Mouse (Mus musculus) forebrain, postnatal 0 days (tissue): ENCODE measurements around the gene Sh3rf1. TPM values are rescaled to one million over a fixed set of nuclear protein-coding genes. Genes with fewer than 3 reads are reported as not detected.
"Not testable (repeated sequence)": the region's sequence is repeated elsewhere in the genome, so short reads cannot be mapped to it uniquely, and the experiment has no call there.

Source experiments
- ATAC-seq: fragments of 200-750 bp; cut with Nextera tagmentation; 2 replicates; pipeline ENCODE4 v1.8.0; 2017; ENCODE audit warnings: mild to moderate bottlenecking, moderate library complexity
- DNase-seq: peaks from one replicate; pipeline ENCODE4 v3.0.0-alpha.2; 2015
- H3K27ac ChIP-seq: fragments of 300-500 bp; sonication (generic); 2 replicates; pipeline ENCODE4 v1.5.1; 2014; ENCODE audit warnings: low read depth, mild to moderate bottlenecking, antibody characterized with exemption, low read length, moderate library complexity, mixed read lengths
- H3K27me3 ChIP-seq: fragments of 300-500 bp; sonication (generic); 2 replicates; pipeline ENCODE4 v1.6.1; 2014; ENCODE audit warnings: mild to moderate bottlenecking, low read length, mixed read lengths; ENCODE audit not compliant: insufficient read depth
- H3K36me3 ChIP-seq: fragments of 300-500 bp; sonication (generic); 2 replicates; pipeline ENCODE4 v1.6.1; 2014; ENCODE audit warnings: mild to moderate bottlenecking, moderate library complexity; ENCODE audit not compliant: insufficient read depth
- H3K4me1 ChIP-seq: fragments of 300-500 bp; sonication (generic); 2 replicates; pipeline ENCODE4 v1.6.1; 2014; ENCODE audit warnings: antibody characterized with exemption; ENCODE audit not compliant: insufficient read depth
- H3K4me2 ChIP-seq: fragments of 300-500 bp; sonication (generic); 2 replicates; pipeline ENCODE4 v1.6.1; 2014; ENCODE audit warnings: low read depth, mild to moderate bottlenecking, moderate library complexity
- H3K4me3 ChIP-seq: fragments of 300-500 bp; sonication (generic); 2 replicates; pipeline ENCODE4 v1.5.1; 2014; ENCODE audit warnings: low read depth, low read length, mixed read lengths
- H3K9ac ChIP-seq: fragments of 300-500 bp; sonication (generic); 2 replicates; pipeline ENCODE4 v1.6.1; 2014; ENCODE audit warnings: mild to moderate bottlenecking
- H3K9me3 ChIP-seq: fragments of 300-500 bp; sonication (generic); 2 replicates; pipeline ENCODE4 v1.6.1; 2016; ENCODE audit warnings: low read length
- CTCF ChIP-seq: sonication (generic); IDR thresholded peaks from 2 replicates; pipeline ENCODE4 v1.5.1; 2016; ENCODE audit warnings: antibody characterized with exemption, control low read depth, low read depth
- WGBS: fragments of 180-500 bp; shearing (Covaris S2); extraction: QIAGEN DNeasy Blood & Tissue Kit; methylation state at CpG from one replicate; pipeline ENCODE4 v1.1.7; 2014; 5-methylcytosine and 5-hydroxymethylcytosine counted together
- polyA plus RNA-seq: library from polyadenylated mRNA; unstranded; fragments of >200 nt; fragmentation: Nextera tagmentation; extraction: Ambion mirVana; gene quantifications from 2 replicates; pipeline ENCODE4 v1.2.1, GENCODE M21; 2015
- total RNA-seq: library from RNA; depleted of rRNA; stranded (reverse); fragments of >200 nt; gene quantifications from 2 replicates; pipeline ENCODE4 v1.2.3, GENCODE M21; 2014

Sh3rf1 gene
- total and polyA plus RNA-seq, 2 experiments from 2014 or later = 27.3 to 35.4 TPM

DNA sequence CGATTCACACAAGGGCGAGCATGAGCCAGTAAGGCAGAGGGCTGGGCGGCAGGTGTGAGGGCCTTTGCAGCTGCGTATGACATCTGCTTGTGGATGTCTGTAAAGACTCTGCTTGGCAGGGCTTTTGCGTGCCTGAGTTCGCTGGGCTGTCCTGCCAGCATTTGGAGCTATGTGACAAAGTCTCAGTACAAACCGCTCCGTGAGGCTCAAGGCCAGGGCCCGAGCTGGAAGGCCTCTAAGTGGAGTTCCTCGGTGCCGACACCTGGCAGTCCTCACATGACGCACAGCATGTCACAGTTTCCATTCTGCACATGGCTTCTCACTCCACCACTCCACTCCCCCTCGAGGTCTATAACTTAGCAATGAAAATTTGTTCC lies 167.4 kb downstream of the Sh3rf1 start:
- H3K36me3 ChIP-seq = no peaks in the 10 kb centered on the region; the same call in 1 of the 2 replicates
- DNase-seq (peak; percentile 34), ATAC-seq (peak; percentile 21)
- no peak overlapping the region for H3K4me2 ChIP-seq
- no peak overlapping the region for H3K27ac ChIP-seq
- no peak overlapping the region for H3K4me3 ChIP-seq
- no peak for TF ChIP-seq CTCF
- no peak overlapping the region for H3K9ac ChIP-seq
- no peaks in the 10 kb centered on the region for H3K27me3 ChIP-seq
- no peaks in the 10 kb centered on the region for H3K9me3 ChIP-seq
- H3K4me1 ChIP-seq = peaks cover 12% of the 10 kb centered on the region; the same call in 1 of the 2 replicates
- WGBS = 54% methylated on average over 13 of the region's 13 CpGs

DNA sequence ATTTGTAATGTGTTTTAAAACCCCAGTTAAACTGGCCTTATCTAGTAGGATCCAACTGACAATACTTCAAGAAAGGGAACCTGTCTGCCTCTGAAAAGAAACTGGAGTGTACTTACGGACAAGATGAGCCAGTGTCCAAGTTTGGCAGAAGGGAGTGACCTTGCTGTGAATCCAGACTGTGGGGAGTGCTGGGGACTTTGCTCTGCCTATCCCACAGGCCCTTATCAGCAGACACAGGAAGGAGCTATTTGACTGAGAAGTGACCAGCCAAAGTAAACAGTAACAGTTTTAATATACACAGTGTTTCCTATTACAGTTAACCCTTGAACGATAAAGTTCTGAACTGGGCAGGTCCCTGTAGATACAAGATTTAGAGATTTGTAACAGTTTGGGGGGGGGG lies 173.5 kb downstream of the Sh3rf1 start:
- Histone ChIP-seq H3K4me3 (no peak overlapping the region), H3K4me1 (no peaks in the 10 kb centered on the region), H3K27ac (no peak overlapping the region), H3K36me3 (no peaks in the 10 kb centered on the region), H3K4me2 (no peak overlapping the region), H3K9me3 (no peaks in the 10 kb centered on the region), H3K27me3 (no peaks in the 10 kb centered on the region), H3K9ac (no peak overlapping the region)
- 75% methylated on average over 2 of the region's 2 CpGs for WGBS
- TF ChIP-seq CTCF = no peak
- DNase-seq (no peak), ATAC-seq (no peak)

DNA sequence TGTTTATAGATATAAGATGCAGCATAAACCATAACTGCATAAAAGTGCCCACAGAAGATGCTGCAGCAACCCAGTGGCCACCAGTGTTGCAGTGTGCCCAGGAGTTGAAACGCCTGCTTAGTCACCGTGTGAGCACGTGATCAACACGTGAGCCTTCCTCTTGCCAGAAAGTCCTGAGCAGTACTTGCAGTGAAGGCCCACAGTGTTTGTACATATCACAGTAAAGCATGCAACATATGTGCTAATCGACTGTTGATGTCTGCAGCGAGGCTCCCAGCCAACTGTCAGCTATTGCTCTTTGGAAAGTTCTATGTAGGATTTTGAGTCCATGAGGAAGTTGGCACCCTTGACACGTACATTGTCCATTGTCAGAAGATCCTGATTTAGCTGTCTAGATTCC lies 174.1 kb downstream of the Sh3rf1 start:
- no peak for TF ChIP-seq CTCF
- Histone ChIP-seq H3K27me3 (no peaks in the 10 kb centered on the region), H3K9me3 (no peaks in the 10 kb centered on the region), H3K4me1 (no peaks in the 10 kb centered on the region), H3K27ac (no peak overlapping the region), H3K4me2 (no peak overlapping the region), H3K9ac (no peak overlapping the region), H3K4me3 (no peak overlapping the region), H3K36me3 (no peaks in the 10 kb centered on the region)
- WGBS = 73% methylated on average over 7 of the region's 7 CpGs
- ATAC-seq (peak; percentile 29; the same call in 1 of the 2 replicates), DNase-seq (no peak)

DNA sequence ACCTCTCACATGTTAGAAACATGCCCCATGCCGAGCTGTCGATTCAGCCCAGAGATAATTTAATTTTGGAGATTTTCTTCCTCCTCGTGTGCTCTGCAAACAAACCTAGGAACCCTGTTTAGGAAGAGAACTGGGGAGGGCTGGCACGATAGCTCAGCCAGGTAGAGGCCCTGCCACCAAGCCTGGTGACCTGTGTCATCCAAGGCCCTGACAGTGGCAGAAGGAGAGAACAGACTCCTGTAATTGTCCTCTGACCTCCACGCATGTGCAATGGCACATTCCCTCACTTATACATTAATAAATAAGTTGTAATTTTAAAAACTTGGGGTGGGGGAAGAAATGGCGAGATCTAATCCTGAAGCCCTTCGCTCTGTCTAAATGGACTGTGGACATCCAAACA lies 179.2 kb downstream of the Sh3rf1 start:
- no peak overlapping the region for H3K4me3 ChIP-seq
- no peak overlapping the region for H3K9ac ChIP-seq
- H3K4me2 ChIP-seq = no peak overlapping the region
- DNase-seq (no peak), ATAC-seq (no peak)
- TF ChIP-seq CTCF = no peak
- H3K9me3 ChIP-seq = no peaks in the 10 kb centered on the region
- WGBS = 61% methylated on average over 7 of the region's 7 CpGs
- H3K27me3 ChIP-seq = no peaks in the 10 kb centered on the region
- no peaks in the 10 kb centered on the region for H3K36me3 ChIP-seq
- H3K4me1 ChIP-seq = peaks cover 4% of the 10 kb centered on the region; the same call in 1 of the 2 replicates
- no peak overlapping the region for H3K27ac ChIP-seq

DNA sequence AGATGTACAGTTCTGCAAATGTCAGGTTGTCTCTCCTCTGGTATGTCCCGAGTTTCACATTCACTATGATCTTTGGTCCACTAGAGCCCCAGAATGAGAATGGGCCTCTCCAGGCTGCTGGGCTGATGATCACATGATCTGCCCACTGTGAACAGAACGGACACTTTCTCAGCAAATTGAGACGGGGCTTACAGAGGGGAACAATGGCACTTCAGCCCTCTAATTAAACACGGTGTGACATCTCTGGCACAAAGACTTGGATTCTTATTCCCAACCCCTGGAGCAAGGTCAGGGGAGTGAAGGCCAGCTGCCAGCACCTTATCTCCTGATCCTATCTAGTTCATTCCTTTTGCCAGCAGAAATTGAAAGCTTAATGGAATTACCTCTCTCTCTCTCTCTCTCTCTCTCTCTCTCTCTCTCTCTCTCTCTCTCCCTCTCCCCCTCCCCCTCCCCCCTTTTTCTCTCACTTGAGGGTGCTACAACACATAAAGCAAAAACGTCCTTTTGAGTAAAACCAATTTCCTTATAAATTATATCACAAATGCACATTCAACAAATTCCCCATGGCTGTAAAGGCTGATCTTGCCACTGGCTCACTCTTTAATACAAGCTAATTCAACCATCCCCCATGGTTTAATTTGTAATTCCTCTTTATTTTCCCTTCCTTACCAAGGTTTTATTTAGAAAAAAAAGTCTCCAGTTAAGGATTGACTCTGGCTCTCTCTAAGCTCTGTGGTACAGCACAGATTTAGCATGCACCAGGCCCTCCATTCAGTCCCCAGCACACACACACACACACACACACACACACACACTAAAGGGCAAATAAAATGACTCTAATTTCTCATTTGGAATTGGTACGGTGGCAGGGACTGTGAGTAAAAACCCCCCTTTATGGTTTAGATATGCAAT lies 179.8 kb downstream of the Sh3rf1 start:
- ATAC-seq = peak; percentile 69; the same call in 1 of the 2 replicates
- DNase-seq = no peak
- TF ChIP-seq CTCF = no peak
- Histone ChIP-seq H3K9me3 (no peaks in the 10 kb centered on the region), H3K4me2 (no peak overlapping the region), H3K4me3 (no peak overlapping the region), H3K27ac (no peak overlapping the region), H3K9ac (no peak overlapping the region), H3K27me3 (no peaks in the 10 kb centered on the region), H3K36me3 (no peaks in the 10 kb centered on the region), H3K4me1 (peaks cover 4% of the 10 kb centered on the region; the same call in 1 of the 2 replicates)
- 5% methylated on average over 6 of the region's 6 CpGs for WGBS

DNA sequence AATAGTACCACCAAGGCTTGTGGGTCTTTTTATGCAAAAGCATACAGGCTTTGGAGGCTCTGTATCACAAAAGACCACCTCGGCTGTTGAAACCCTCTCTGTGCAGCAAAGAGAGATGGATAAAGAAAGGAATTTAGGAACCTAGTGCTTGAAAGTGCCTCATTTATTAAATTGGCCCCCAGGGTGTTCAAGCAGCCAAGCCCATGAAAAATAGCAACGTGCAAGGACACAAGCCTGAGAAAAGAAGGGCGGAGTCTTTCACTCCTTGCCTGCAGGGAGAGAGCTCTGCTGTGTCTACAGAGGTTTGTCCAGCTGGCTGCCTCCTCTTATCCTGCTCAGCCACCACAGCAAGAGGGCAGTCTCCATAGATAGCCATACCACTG lies 180.5 kb downstream of the Sh3rf1 start:
- Histone ChIP-seq H3K27ac (no peak overlapping the region), H3K27me3 (no peaks in the 10 kb centered on the region), H3K4me3 (no peak overlapping the region), H3K4me2 (no peak overlapping the region), H3K9ac (no peak overlapping the region), H3K9me3 (no peaks in the 10 kb centered on the region), H3K36me3 (no peaks in the 10 kb centered on the region), H3K4me1 (peaks cover 4% of the 10 kb centered on the region; the same call in 1 of the 2 replicates)
- 16% methylated on average over 3 of the region's 3 CpGs for WGBS
- ATAC-seq = peak; percentile 49; the same call in 1 of the 2 replicates
- no peak for DNase-seq
- TF ChIP-seq CTCF = no peak

DNA sequence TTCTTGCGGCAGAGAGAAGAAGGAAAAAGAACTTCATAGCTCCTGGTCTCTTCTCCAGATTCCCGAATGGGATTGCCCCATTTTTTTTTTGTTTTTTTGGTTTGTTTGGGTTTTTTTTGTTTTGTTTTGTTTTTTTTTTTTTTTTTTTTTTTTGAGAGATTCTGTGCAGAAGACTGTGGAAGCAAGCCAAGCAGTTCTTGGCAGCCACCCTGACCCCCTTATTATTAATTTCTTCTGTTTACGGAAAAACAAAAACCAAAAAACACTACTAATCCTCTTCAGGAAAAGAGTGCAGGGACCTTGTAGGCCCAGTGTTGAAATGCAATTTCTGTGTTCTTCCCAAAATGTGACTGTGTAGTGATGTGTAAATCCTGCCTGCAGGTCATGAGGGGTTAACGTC lies 185.4 kb downstream of the Sh3rf1 start:
- Histone ChIP-seq H3K36me3 (no peaks in the 10 kb centered on the region), H3K27ac (no peak overlapping the region), H3K9me3 (no peaks in the 10 kb centered on the region), H3K27me3 (no peaks in the 10 kb centered on the region), H3K9ac (no peak overlapping the region), H3K4me3 (no peak overlapping the region), H3K4me2 (no peak overlapping the region), H3K4me1 (peaks cover 1% of the 10 kb centered on the region; the same call in 1 of the 2 replicates)
- TF ChIP-seq CTCF = no peak
- ATAC-seq (no peak), DNase-seq (no peak)
- 61% methylated on average over 4 of the region's 4 CpGs for WGBS

DNA sequence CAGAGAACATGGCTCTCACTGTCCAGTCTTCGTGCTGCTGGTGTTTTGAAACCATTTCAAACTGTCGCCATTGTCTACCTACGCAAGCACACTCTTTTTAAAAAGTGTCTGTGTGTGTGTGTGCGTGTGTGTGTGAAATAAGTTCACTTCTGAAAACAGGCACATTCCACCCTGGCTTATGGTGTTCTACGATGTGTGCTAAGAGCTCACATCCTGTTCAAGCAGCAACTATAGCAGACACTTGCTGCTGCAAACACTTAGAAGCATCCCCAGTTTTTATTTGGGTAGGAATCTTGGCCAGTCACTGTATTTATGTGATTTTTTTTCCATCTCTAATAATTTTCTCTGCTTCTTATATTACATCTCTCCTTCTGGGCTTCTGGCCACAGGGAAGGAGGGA lies 186.0 kb downstream of the Sh3rf1 start:
- not testable (repeated sequence) for H3K27ac ChIP-seq, H3K4me2 ChIP-seq, ATAC-seq, H3K9me3 ChIP-seq, H3K36me3 ChIP-seq, H3K27me3 ChIP-seq, DNase-seq, H3K4me1 ChIP-seq, H3K9ac ChIP-seq, H3K4me3 ChIP-seq
- 69% methylated on average over 5 of the region's 5 CpGs for WGBS
